Mouse (Mus musculus): ENCODE data around the gene Gm9918. TPM values are rescaled to one million over a fixed set of nuclear protein-coding genes. Genes with fewer than 3 reads are reported as not detected.

Gene Gm9918
- polyA plus RNA-seq, 1 experiment from 2014 or later: 0.17 TPM

- ATAC-seq (ENCODE audit: low FRiP score): no peak
- H3K36me3 ChIP-seq (replicated peaks): no peaks in the 10 kb centered on the region
- no peak overlapping the region for H3K4me2 ChIP-seq
- peaks cover 29% of the 10 kb centered on the region for H3K27me3 ChIP-seq
- H3K4me1 ChIP-seq: peaks cover 29% of the 10 kb centered on the region
- no peak overlapping the region for H3K9ac ChIP-seq
- H3K4me3 ChIP-seq (replicated peaks): no peak overlapping the region
- no peak overlapping the region for H3K27ac ChIP-seq
- WGBS: 82% methylated on average over 14 of the region's 14 CpGs
- no peaks in the 10 kb centered on the region for H3K9me3 ChIP-seq
Observed at GRCm38 (mm10) chr15:102238543-102239259, 31.7 kb upstream of the Gm9918 start.

GRCm38 (mm10) chr15:102239260-102239590 is 31.1 kb upstream of the Gm9918 start:
- no peaks in the 10 kb centered on the region for H3K36me3 ChIP-seq (replicated peaks)
- H3K27ac ChIP-seq: no peak overlapping the region
- WGBS: 16% methylated on average over 9 of the region's 9 CpGs
- no peak overlapping the region for H3K4me3 ChIP-seq (replicated peaks)
- H3K27me3 ChIP-seq: peaks cover 34% of the 10 kb centered on the region
- peaks cover 29% of the 10 kb centered on the region for H3K4me1 ChIP-seq
- no peak overlapping the region; the same call in 1 of the 2 replicates for H3K4me2 ChIP-seq
- H3K9ac ChIP-seq: 0 out of 2 replicates have a peak overlapping the region, but pooled peaks have one; percentile 36
- ATAC-seq (ENCODE audit: low FRiP score): peak; percentile 86
- no peaks in the 10 kb centered on the region for H3K9me3 ChIP-seq

- no peak for ATAC-seq (ENCODE audit: low FRiP score)
- no peaks in the 10 kb centered on the region for H3K9me3 ChIP-seq
- no peak overlapping the region for H3K4me3 ChIP-seq (replicated peaks)
- WGBS: 75% methylated on average over 11 of the region's 11 CpGs
- no peak overlapping the region for H3K27ac ChIP-seq
- H3K4me2 ChIP-seq: no peak overlapping the region
- H3K27me3 ChIP-seq: peaks cover 40% of the 10 kb centered on the region
- H3K4me1 ChIP-seq: peaks cover 29% of the 10 kb centered on the region
- no peaks in the 10 kb centered on the region for H3K36me3 ChIP-seq (replicated peaks)
- H3K9ac ChIP-seq: no peak overlapping the region
Observed at GRCm38 (mm10) chr15:102239851-102240250, 30.5 kb upstream of the Gm9918 start.

- no peaks in the 10 kb centered on the region for H3K36me3 ChIP-seq (replicated peaks)
- WGBS: 90% methylated on average over 4 of the region's 4 CpGs
- peaks cover 47% of the 10 kb centered on the region for H3K27me3 ChIP-seq
- H3K4me3 ChIP-seq (replicated peaks): no peak overlapping the region
- H3K9me3 ChIP-seq: no peaks in the 10 kb centered on the region
- peaks cover 26% of the 10 kb centered on the region for H3K4me1 ChIP-seq
- no peak for ATAC-seq (ENCODE audit: low FRiP score)
- H3K9ac ChIP-seq: no peak overlapping the region
- no peak overlapping the region for H3K4me2 ChIP-seq
- H3K27ac ChIP-seq: no peak overlapping the region
Observed at GRCm38 (mm10) chr15:102240607-102241006, 29.8 kb upstream of the Gm9918 start.

DNA sequence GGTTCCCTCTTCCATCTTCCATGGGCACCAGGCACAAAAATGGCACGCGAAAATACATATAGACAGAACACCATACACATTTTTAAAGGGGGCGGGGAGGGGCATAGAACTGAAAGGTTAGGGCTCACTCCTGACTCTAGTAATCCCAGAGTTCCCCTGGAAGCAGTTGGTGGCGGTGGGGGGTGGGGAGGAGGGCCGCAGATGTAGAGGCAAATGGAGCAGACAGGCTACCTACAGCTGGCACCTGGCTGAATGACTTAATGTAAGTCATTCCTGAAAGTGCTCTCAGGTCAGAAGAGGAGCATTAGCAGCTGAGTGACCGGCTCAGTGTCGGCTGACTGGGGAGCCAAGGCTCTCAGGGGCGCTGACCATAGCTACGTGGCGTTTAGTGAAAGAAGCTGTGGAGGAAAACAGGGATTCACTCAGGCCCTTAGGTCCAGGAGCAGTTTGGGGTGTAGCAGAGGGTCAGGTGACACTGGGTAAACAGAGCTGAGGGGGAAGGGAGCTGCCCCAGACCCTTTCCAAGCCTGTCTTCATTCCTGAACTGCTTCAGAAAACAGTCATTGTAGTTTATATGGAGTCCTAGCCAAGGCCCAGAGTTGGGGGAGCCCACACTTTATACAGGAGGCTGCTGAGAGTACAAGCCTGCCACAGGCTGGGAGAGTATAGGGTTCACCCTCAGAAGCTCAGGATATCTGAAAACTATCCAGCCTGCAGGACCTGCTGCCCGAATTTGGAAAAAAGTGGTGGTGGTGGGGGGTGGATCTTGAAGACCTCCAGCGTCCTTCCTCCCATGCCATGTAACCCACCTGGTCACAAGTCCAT is 27.7 kb upstream of the Gm9918 start:
- Histone ChIP-seq H3K4me1 (peaks cover 42% of the 10 kb centered on the region), H3K27ac (no peak overlapping the region)

DNA sequence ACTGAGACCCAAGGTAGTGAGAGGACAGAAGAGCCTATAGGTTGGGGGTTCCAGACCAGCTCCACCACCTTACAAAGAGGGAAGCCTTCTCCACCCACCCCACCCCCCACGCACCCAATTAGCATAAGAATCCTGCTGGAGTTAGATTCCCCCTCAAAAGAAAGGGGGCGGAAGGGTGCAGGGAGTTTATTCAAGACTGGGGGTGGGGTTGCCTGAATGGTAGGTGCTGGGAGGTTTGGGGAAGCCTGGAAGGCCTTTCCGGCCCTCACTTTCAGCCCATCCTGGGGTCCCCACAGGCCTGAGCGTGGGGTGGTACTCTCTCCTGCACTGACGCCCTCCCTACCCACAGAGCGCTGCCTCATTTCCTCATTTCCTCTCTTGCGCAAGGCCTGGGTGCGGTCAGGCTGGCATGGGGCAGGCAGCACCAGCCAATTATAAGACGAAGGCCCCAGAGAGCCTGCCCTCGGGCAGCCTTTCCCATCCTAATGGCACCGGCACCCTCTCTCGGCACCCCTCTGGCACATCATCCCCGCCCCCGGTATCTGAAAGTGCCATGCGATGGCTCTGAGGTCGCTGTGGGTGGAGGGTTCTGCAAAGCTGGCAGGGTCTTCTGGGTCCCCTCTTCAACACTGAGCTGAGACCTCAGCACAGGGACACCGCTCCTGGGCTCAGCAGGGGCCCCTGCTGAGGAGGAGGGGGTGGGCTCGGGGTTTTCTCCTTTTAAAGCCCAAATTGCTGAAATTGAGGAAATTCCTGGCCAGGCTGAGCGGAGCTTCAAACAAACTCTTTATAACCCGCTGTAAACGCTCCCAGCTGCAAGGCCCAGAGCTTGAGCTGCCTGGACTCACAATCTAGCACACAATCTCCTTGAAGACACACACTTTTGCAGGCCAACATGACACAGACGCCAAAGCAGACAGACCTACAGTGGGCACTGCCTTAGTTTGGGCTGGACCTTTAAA is 26.9 kb upstream of the Gm9918 start:
- 0 out of 2 replicates have a peak overlapping the region, but pooled peaks have one; percentile 1 for H3K4me3 ChIP-seq (replicated peaks)
- H3K27ac ChIP-seq: no peak overlapping the region
- no peaks in the 10 kb centered on the region for H3K36me3 ChIP-seq (replicated peaks)
- H3K9me3 ChIP-seq: no peaks in the 10 kb centered on the region
- H3K4me1 ChIP-seq: peaks cover 49% of the 10 kb centered on the region
- peaks cover 71% of the 10 kb centered on the region for H3K27me3 ChIP-seq
- 0 out of 2 replicates have a peak overlapping the region, but pooled peaks have one; percentile 29 for H3K9ac ChIP-seq
- peak overlapping the region; percentile 31 for H3K4me2 ChIP-seq
- 8% methylated on average over 22 of the region's 22 CpGs for WGBS
- no peak for ATAC-seq (ENCODE audit: low FRiP score)

More for the DNA sequence above, 27.7 kb upstream of the Gm9918 start:
- 28% methylated on average over 12 of the region's 12 CpGs for WGBS
- no peak overlapping the region for H3K4me2 ChIP-seq
- H3K27me3 ChIP-seq: peaks cover 64% of the 10 kb centered on the region
- H3K4me3 ChIP-seq (replicated peaks): no peak overlapping the region
- H3K9me3 ChIP-seq: no peaks in the 10 kb centered on the region
- no peaks in the 10 kb centered on the region for H3K36me3 ChIP-seq (replicated peaks)
- H3K9ac ChIP-seq: no peak overlapping the region
- no peak for ATAC-seq (ENCODE audit: low FRiP score)

DNA sequence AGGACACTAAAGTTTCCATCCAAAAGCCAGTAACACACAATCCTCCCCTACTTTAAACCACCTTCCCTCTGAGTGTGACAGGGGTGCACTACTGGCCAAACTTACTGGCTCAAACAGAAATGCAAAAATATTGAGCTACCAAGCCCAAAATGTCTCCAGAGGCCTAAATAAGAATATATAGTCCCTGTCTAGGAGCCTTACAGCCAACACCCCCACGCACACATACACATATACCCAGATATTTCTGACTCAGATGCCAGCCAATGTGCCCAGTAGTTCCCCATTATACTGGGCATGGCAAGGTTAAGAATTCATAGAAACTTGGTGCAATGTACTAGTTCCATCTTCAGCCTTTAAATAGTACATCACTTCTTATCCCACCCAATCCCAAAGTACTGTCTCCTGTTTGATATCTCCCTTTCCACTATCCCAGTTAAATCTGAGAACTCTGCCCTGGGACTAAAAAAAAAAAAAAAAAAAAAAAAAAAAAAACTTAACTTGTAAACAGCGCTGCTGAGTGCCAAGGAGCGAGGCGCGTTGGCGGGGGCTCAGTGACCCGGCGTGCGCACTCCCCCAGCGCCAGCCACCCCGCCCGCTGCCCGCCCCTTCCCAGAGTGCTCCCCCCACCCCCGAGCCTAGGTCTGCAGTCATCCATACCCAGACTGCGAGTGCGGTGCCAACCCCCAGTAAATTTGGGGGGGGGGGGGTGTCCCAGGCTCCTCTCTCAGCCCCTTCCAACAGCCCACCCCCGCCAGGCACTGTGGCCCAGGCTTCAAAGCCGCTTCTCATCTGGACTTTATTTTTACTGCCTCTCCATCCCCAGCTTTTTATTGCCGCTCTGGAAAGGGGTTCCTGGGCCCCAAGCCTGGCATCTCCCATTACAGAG is 25.8 kb upstream of the Gm9918 start:
- H3K4me3 ChIP-seq (replicated peaks): 0 out of 2 replicates have a peak overlapping the region, but pooled peaks have one; percentile 65
- no peaks in the 10 kb centered on the region for H3K36me3 ChIP-seq (replicated peaks)
- WGBS: 10% methylated on average over 19 of the region's 19 CpGs
- no peak for ATAC-seq (ENCODE audit: low FRiP score)
- peak overlapping the region; percentile 98 for H3K4me2 ChIP-seq
- H3K9me3 ChIP-seq: no peaks in the 10 kb centered on the region
- H3K27ac ChIP-seq: no peak overlapping the region
- H3K27me3 ChIP-seq: peaks cover 82% of the 10 kb centered on the region
- H3K9ac ChIP-seq: no peak overlapping the region
- H3K4me1 ChIP-seq: peaks cover 56% of the 10 kb centered on the region

DNA sequence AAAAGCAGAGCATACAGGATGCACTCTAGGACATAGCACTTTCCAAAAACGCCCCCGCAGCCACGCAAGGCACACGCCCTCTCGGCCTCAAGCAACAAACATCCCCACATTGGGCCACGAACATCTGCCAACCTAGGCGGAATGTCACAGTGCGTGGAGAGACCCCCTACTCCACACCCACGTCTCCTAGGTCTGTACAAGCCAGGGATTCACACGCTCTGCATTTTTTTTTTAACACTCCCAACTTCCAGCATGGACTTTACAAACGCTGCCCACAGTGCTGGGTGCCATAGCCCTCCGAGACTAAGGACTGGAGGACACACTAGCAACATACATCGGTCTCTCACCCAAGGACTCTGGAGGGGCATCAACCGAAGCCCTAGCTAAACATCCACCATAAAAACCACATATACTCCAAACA is 24.9 kb upstream of the Gm9918 start:
- Histone ChIP-seq H3K4me3 (replicated peaks) (peak overlapping the region; percentile 65), H3K27me3 (peaks cover 91% of the 10 kb centered on the region), H3K9ac (0 out of 2 replicates have a peak overlapping the region, but pooled peaks have one; percentile 17), H3K9me3 (no peaks in the 10 kb centered on the region), H3K4me2 (peak overlapping the region; percentile 98), H3K36me3 (replicated peaks) (no peaks in the 10 kb centered on the region), H3K27ac (no peak overlapping the region), H3K4me1 (peaks cover 58% of the 10 kb centered on the region)
- no peak for ATAC-seq (ENCODE audit: low FRiP score)
- 8% methylated on average over 14 of the region's 14 CpGs for WGBS

- peak overlapping the region; percentile 80 for H3K27ac ChIP-seq
- peaks cover 58% of the 10 kb centered on the region for H3K4me1 ChIP-seq
- H3K36me3 ChIP-seq (replicated peaks): no peaks in the 10 kb centered on the region
- H3K27me3 ChIP-seq: peaks cover 94% of the 10 kb centered on the region
- WGBS: under 1% methylated on average over 41 of the region's 44 CpGs
- ATAC-seq (ENCODE audit: low FRiP score): peak; percentile 79
- H3K4me3 ChIP-seq (replicated peaks): peak overlapping the region; percentile 65
- no peaks in the 10 kb centered on the region for H3K9me3 ChIP-seq
- peak overlapping the region; percentile 65 for H3K9ac ChIP-seq
- H3K4me2 ChIP-seq: peak overlapping the region; percentile 98
Observed at GRCm38 (mm10) chr15:102245891-102246741, 24.2 kb upstream of the Gm9918 start.

- peak overlapping the region; percentile 98 for H3K4me2 ChIP-seq
- peak overlapping the region; percentile 80 for H3K27ac ChIP-seq
- peaks cover 58% of the 10 kb centered on the region for H3K4me1 ChIP-seq
- peak overlapping the region; percentile 65 for H3K9ac ChIP-seq
- no peaks in the 10 kb centered on the region for H3K9me3 ChIP-seq
- H3K36me3 ChIP-seq (replicated peaks): no peaks in the 10 kb centered on the region
- ATAC-seq (ENCODE audit: low FRiP score): peak; percentile 68
- peaks cover 93% of the 10 kb centered on the region for H3K27me3 ChIP-seq
- under 1% methylated on average over 35 of the region's 35 CpGs for WGBS
- H3K4me3 ChIP-seq (replicated peaks): peak overlapping the region; percentile 65
Observed at GRCm38 (mm10) chr15:102246866-102247251, 23.5 kb upstream of the Gm9918 start.

Measured in forebrain, embryonic 12.5 days (tissue).